Mouse (Mus musculus): ENCODE measurements around the gene Clns1a.

The Clns1a gene

GRCm38 (mm10) chr7:97728666-97729614 lies 32.5 kb downstream of the Clns1a start:
- DNase-seq, result no peak

GRCm38 (mm10) chr7:97730427-97730826 lies 34.0 kb downstream of the Clns1a start:
- DNase-seq, result no peak

GRCm38 (mm10) chr7:97733606-97734005 lies 37.2 kb downstream of the Clns1a start:
- DNase-seq, result no peak

- DNase-seq, result no peak
Observed at GRCm38 (mm10) chr7:97735021-97735420, 38.6 kb downstream of the Clns1a start.

DNA sequence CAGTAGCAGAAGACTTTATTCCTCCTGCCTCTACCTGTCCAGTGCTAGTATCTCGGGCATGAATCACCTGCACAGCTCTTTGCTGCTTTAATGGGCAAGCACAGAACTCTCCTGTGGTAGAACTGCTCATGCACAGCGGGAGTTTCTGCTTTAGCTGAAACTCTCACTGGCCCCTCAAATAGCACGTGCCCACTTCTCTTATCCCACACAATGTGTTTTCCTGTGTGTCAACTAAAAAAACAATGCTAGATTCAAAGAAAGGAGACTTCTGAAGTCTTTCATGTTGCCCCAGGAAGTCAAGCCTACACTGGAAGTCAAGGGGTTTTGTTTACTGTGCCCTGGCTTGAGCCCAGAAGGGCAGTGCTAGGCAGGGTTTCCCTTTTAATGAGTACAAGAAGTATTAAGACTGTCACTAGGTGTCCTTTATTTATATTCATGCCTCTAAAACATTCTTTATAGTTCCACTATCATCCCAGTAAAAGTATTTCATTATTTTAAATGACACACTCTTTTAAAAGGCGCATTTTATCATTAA lies 39.5 kb downstream of the Clns1a start:
- DNase-seq, result no peak

DNA sequence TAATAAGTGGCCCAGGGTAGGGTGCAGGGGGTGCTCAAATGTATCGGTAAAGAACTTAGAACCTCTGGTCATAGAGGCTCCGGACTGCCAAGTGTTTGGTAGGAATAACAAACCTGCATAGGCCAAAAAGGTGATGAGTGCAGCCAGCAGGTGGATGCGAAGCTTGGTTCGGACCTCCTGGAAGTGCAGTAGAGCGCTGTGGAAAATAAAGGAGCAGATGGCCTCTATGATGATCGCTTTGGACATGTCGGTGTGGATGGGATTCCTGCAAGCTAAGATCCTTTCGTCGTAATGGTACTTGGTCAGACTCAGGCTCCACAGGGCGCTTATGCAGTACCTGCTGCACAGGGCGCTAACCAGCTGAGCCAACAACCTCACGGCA lies 40.8 kb downstream of the Clns1a start:
- DNase-seq, result no peak

GRCm38 (mm10) chr7:97737638-97738456 lies 41.4 kb downstream of the Clns1a start, which contains the start of gene Aqp11:
Gene Aqp11 (minus strand): TSS chr7:97738289.
- DNase-seq, result peak; percentile 83

- no peak for DNase-seq
Observed at GRCm38 (mm10) chr7:97740948-97741347, 44.5 kb downstream of the Clns1a start.

DNA sequence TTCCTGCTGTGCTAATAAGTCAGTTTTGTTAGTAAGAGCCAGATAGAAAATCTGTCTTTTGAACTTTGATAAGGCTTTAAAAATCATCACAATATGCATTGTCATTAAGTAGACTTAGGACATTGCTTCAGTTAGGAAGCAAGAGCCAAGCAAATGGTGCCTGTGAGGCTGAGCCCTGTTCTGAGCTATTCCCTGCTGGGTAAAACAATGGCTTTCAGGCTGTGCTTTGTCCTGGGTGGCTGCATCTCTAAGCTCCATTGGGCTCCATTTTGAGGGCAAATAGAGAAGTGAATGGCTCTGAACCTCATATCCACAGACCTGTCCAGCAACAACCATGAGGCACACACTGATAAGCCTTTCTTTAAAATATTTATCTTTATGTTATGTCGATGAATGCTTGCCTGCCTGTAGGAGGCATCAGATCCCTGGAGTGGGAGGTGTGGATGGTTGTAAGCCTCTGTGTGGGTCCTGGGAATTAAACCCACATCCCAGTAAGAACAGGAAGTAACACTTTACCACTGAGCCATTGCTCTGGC lies 45.4 kb downstream of the Clns1a start:
- DNase-seq, result no peak

GRCm38 (mm10) chr7:97745299-97745698 lies 48.9 kb downstream of the Clns1a start:
- no peak for DNase-seq

DNA sequence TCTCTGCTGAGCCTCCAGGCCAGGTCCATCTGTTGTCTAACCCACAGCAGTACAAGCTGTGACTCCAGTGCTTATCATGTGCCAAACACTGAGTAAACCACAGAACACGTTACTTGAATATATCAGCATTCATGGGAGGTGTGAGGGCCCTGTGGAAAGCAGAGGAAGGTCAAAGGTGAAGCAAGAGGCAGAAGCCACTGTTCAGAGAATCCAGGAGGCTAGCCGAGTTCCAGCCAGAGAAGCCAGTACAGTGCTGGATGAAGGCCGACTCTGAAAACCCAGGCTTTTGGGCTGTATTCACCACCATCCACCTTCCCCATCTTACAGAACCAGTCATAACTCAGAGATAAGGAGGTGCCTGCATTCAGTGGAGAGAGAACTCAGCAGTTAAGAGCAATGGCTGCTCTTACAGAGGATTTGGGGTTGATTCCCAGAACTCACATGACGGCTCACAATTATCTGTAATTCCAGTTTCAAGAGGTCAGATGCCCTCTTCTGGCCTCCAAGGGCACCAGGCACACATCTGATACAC lies 50.8 kb downstream of the Clns1a start:
- DNase-seq, result no peak

- DNase-seq, result peak; percentile 90
Observed at GRCm38 (mm10) chr7:97747787-97748497, 51.5 kb downstream of the Clns1a start.

- DNase-seq, result peak; percentile 44
Observed at GRCm38 (mm10) chr7:97748527-97749206, 52.2 kb downstream of the Clns1a start.

- no peak for DNase-seq
Observed at GRCm38 (mm10) chr7:97749207-97750190, 53.1 kb downstream of the Clns1a start.

DNA sequence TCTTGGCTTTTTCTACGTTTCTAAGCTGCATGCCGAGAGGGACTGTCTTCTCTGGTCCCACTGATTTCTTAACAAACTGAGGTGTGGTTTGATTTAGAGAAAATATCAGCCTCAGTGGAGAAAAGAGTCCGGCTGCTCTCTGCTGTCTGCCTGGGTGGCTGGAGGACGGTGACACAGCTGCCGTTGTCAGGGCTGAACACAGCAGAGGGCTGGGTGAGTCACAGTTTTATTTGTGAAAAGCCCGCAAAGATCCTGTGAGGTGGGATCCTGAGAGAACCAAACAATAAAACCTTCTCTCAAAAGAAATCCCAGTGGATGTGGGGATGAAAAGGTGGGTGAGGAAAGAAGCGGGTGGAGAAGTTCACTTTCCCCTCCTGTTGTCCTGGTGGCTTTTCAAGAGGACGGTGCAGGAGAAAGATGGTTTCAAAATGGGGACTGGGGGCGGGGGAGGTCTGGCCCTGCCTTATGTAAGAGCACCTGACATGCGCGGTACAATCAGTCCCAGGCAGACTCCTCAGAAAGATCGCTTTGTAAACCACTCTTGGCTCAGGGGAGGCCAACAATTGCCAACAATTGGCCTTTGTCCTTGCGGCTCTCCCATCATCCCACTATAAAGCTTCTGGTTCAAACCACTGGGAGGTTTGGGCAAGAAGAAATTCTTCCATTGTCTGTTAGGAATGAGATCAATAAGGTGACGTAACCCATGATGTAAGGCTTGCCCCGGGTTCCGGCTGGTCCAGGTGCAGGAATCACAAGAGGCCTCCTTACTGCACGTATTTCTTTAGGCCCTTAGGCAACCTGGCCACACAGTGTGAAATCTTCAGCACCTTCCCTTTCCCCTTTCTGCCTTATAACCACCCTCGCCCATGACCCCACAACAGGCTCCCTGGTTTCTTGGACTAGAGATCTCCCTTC lies 60.8 kb downstream of the Clns1a start:
- DNase-seq, result peak; percentile 73

DNA sequence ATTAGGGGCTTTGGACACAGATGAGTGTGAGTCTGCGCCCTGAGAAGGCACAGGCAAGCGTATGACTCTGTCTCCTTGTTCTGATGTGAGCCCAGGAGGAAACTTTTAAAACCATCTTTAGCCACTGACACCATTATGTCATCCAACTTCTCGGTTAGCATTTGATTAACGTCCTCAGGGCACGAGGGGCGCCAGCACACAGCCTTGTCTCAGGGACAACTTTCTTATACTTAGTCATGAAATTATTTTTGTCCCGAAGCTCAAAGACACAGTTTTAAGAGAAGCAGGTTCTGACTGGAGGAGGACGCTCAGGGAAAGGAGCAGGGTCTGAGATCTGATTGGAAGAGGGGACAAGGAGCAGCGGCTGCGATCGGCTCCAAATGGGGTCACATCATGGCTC lies 68.2 kb downstream of the Clns1a start:
- DNase-seq, result no peak

- peak; percentile 89 for DNase-seq
Observed at GRCm38 (mm10) chr7:97765181-97765962, 68.9 kb downstream of the Clns1a start.

GRCm38 (mm10) chr7:97765963-97766347 lies 69.5 kb downstream of the Clns1a start:
- DNase-seq, result no peak

Measured in right cerebral cortex, adult 18-20 months (tissue).